Mouse (Mus musculus) cortical plate, adult 2 months (tissue): ENCODE results near the gene Fmnl2.

Experiments
- CTCF ChIP-seq: fragments of 200-500 bp; IDR thresholded peaks from 2 replicates; pipeline ENCODE4 v1.5.1; 2011; ENCODE audit warnings: mild to moderate bottlenecking, control low read depth, low read length; ENCODE audit not compliant: insufficient read depth; ENCODE audit errors: extremely low read depth
- POLR2A ChIP-seq: fragments of 200-500 bp; IDR thresholded peaks from 2 replicates; pipeline ENCODE4 v1.6.1; 2011; ENCODE audit warnings: mild to moderate bottlenecking, low read length, control low read depth; ENCODE audit not compliant: insufficient read depth; ENCODE audit errors: extremely low read depth

DNA sequence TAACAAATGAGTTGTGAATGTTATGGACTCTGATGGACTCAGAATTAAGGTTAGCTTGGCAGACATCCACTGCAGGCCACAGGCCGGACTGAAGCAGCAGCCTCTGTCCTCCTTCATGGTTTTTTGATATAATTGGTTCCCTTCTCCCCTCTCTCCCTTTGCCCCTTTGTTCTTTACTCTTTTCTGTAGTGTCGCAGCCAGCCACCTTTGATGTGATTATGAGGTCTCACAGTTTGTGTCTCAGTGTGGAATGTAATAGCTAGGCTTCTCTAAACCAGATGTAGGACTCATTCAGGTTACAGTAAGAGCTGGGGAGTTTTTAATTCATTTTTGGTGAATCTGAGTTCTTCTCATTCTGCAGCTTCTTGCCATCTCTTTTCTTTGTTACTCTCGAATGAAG is 70.7 kb downstream of the Fmnl2 start:
- TF ChIP-seq CTCF (no peak), POLR2A (no peak)
